Mouse (Mus musculus): Measurements from ENCODE around the gene 4930562C15Rik.

DNA sequence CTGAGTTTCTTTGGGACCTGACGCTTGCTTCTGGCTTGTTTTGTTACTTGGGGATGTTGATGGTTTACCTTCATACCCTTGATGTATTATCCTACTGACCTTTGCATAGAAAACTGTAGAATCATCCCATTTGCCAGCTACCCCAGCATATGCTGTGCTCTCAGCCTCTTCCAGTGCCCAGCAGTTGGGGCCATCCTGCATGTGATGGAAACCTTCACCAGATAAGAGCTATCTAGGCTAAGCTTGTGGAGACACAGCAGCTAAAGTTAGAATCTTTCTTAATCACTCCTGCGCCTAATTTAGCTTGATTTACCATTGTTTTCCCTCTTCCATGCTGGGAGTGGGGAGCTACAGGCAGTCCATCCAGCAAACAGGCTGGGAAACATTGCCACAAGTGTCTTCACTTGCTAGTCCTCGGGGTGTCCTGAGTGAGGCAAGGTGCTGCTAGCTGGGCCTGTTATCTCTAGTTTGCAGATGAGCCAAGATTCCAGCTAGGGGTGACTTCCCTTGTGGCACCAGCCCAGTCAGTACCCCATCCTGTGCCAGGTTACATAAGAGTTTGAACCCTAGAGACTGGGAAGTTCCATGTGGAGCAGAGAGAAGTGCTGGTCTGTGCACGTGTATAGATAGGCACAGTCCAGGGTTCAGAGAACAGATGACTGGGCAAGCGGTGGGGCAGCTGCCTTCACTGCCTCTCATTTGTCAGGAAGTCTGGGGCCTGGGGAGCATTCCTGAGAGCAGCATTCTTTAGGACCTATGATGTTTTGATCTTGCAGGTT lies 61.2 kb downstream of the 4930562C15Rik start:
- TF ChIP-seq CTCF (IDR thresholded peaks at IDR 0.05; ENCODE audit: borderline replicate concordance, control insufficient read depth, extremely low read depth, insufficient read depth, low read length, poor library complexity) (no peak), POLR2A (IDR thresholded peaks at IDR 0.05; ENCODE audit: control insufficient read depth, extremely low read depth, insufficient read depth, low read length, poor library complexity) (no peak)

Data from thymus, adult 2 months (tissue).